Mouse (Mus musculus) layer of hippocampus, postnatal 14 days (tissue): ENCODE results near the gene Sucla2. TPM values are rescaled to one million over a fixed set of nuclear protein-coding genes. Genes with fewer than 3 reads are reported as not detected.
"Not testable (repeated sequence)": the region's sequence is repeated elsewhere in the genome, so short reads cannot be mapped to it uniquely, and the experiment has no call there.

Experiments
- DNase-seq, 2 experiments: peaks; one replicate each; pipeline ENCODE4 v3.0.0; 2021 to 2022; ENCODE audit warnings: low spot score in 2 of 2, mixed read lengths in 1 of 2
- total RNA-seq, 2 experiments: library from RNA; stranded (reverse); gene quantifications; 2 replicates each; pipeline ENCODE4 v1.2.3; 2021

The Sucla2 gene
- total RNA-seq, 2 experiments from 2014 or later, result 153 to 156 TPM

GRCm38 (mm10) chr14:73508630-73509395 lies 16.3 kb upstream of the Sucla2 start:
- no peak for DNase-seq

- DNase-seq, result peak; percentile 96 to 97
Observed at GRCm38 (mm10) chr14:73509765-73510423, 15.2 kb upstream of the Sucla2 start, which contains the start of gene Med4. TSS of gene Med4 (plus strand) at chr14:73510025.

DNA sequence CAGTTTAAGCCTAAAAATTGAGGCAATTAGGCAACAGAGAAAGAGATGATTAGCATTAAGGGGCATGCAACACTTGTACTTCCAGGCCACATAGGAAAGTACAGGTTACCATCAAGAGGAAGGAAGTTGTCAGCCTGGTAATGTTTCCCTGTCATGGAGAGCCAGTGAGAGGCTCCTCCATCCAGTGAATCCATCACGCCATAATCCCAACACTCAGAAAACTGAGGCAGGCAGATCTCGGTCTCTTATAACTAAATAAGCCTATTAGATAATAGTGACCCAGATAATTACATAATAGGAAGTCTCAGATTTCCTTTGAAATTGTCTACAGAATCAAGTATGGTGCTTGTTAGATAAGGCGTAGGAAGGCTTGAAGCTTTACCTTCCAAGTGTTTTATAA lies 983 bp upstream of the Sucla2 start:
- DNase-seq, result no peak

- DNase-seq, result not testable (repeated sequence)
Observed at GRCm38 (mm10) chr14:73528661-73529060, 3.5 kb downstream of the Sucla2 start.

DNA sequence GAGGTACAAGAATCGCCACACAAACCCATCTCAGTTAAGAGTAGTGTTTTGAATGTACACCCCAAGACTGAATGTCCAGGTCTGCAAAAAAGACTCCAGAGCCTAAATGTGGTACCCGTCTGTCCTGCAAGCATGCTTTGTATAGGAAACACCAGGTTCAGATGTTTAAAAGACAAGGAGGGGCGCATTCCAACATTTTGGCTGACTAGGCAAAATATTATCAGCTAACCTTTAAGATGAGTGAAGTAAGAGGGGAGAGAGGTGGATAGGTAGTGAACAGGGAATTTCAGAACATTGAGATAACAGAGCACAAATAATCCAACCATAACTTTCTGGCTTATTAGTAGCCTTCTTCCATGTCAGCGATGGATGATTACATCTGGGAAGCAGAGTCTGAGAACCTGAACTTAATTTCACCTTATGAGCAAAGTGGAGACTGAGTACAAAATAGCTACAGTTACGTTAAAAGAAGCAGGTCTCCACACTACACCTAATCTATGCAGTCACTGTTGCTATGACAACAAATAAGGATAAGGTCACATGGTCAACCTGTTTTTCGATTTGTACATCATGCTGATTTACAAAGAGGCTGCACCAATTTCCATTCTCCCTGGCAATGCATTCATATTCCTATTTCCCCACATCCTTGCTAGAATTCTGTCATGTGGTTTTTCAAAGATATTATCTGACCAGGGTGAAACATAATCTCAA lies 8.8 kb downstream of the Sucla2 start:
- DNase-seq, result no peak

GRCm38 (mm10) chr14:73535641-73536040 lies 10.5 kb downstream of the Sucla2 start:
- no peak for DNase-seq

GRCm38 (mm10) chr14:73543781-73544180 lies 18.7 kb downstream of the Sucla2 start:
- no peak for DNase-seq

GRCm38 (mm10) chr14:73547034-73547433 lies 21.9 kb downstream of the Sucla2 start:
- no peak for DNase-seq

DNA sequence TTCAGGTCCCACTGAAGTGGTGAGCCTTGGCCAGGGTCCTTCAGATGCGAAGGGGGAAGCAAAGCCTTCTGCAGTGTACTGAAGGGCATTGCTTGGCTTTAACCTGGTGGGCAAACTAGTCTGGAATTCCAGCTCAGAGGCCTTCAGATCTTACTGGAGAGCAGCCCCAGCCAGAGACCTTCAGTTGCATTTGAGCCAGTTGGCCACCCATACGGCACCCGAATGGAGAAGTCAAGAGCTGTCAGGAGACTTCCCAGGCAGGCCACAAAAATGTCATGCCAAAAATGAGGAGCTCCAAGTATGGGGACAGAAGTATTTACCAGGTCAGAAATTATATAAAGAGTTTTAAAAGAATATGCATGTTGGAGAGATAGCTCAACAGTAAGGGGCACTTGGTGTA lies 22.9 kb downstream of the Sucla2 start, which contains the start of gene Nudt15:
Nudt15 (minus strand) TSS at position 192 of the 400 bp plus-strand sequence.
- DNase-seq, result no peak

GRCm38 (mm10) chr14:73550291-73550690 lies 25.2 kb downstream of the Sucla2 start:
- DNase-seq, result no peak

- DNase-seq, result peak in 1 of 2 experiments; percentile 7
Observed at GRCm38 (mm10) chr14:73550732-73551131, 25.6 kb downstream of the Sucla2 start.

DNA sequence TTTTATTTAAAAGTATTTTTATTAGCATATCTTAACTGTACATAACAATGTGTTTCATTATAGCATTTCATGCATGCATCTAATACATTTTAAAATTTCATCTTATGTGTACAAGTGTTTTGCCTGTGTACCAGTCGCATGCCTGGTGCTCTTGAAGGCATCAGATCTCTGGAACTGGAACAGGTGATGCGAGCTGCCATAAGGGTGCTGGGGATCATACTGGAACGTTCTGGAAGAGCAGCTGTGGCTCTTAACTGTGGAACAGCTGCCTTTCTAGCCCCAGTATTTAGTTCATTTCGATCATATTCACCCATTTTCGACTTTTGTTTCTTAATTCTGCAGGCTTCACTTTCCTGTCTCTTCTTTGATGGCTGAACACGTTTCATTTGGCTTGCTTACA lies 26.0 kb downstream of the Sucla2 start:
- no peak for DNase-seq

DNA sequence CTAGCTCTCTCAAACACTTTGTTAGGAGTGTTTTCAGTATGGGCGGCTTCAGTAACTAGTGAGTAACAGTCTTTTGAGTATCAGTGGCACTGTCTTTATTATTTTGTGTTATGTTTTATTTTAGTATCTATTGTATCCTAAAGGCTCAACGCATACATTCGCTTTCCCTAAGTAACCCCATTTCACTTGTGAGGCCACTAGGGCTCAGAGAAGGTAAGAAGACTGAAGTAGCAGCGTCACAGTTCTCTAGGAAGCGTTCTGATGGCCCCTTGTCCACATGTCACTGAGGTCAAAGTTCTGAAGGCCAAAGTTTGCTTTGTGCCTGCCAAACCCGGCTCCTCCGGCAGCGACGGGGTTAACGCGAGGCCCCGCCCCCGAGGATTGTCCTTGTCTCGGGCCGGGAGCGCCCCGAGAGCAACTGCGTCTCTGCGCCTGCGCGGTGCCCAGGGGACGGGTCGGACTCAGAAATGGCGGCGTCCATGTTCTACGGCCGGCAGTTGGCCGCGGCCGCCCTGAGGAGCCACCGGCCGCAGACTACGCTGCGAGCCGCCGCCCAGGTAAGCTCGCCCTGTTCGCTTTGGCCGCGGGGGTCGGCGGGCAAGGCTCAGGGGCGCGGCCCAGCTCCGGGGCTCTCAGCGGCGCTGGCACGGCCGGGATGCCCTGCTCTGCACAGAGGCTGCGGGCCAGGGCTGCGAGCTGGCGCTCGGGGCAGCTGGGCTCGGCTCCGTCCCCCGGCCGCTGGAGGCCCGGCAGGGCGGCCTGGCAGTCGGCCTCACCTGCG lies 27.4 kb downstream of the Sucla2 start:
- peak; percentile 92 to 94 for DNase-seq

DNA sequence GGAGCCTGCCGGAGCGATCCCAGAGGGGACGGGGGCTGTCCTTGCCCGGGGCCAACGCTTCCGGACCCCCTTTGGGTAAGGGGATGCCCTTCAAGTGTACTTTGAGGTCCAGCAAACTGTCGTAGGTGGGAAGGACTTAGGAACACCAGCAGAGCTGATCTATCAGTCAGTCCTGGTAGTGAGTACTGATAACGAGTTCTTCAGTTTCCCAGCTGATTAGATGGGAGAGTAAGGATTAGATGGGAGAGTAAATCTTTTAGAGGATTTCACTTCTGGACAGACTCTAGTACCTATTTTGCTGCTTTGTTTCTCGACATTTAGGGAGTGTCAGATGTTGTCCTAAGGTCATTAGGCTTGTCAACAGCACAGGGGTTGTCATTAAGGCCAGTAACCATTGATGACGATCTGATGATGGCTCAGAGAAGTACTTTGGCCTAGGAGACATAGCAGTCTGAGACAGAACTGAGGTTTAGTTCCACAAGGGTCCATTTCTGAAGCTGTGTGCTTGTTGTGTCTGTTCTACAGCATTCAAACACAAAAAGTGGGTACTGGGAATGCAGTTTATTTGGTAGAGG lies 28.1 kb downstream of the Sucla2 start:
- no peak for DNase-seq

- DNase-seq, result not testable (repeated sequence)
Observed at GRCm38 (mm10) chr14:73569831-73570230, 44.7 kb downstream of the Sucla2 start.

GRCm38 (mm10) chr14:73571143-73571542 lies 46.0 kb downstream of the Sucla2 start:
- DNase-seq, result no peak

DNA sequence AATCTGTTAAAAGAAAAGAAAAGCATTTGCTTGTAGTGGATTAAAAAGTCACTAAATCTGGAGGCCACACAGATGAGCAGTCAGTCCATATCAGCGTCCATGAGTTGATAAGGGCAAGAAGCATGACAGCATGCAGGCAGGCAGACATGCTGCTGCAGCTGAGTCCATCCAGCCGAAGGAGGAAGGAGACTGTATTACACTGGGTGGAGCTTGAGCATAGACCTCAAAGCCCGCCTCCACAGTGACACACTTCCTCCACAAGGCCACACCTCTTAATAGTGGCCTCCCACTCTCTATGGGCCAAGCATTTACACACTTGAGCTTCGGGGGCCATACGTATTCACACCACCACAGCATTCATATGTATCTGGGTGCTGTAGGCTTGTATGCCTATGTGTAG lies 48.9 kb downstream of the Sucla2 start:
- no peak for DNase-seq

GRCm38 (mm10) chr14:73576336-73576735 lies 51.2 kb downstream of the Sucla2 start:
- no peak for DNase-seq

GRCm38 (mm10) chr14:73588080-73588479 lies 63.0 kb downstream of the Sucla2 start:
- no peak for DNase-seq

DNA sequence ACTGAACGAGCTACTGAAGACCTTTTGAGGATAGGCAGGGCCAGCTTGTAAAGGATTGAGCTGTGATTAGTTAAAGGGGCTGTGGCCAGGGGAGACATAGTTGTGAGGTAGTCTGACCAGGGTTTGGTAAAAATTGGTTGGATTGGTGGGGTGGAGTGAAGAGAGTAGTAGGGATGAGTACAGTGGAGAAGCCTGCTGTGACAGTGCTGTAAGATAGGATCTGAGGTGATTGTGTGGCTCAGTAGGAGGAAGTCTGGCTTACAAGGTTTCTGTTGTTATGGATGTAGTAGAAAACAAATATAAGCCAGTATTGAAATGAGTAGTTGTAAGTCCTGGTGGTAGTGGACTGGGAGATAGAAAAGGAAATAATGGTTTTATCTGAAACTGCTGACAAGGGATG lies 67.0 kb downstream of the Sucla2 start:
- no peak for DNase-seq

GRCm38 (mm10) chr14:73599720-73600119 lies 74.6 kb downstream of the Sucla2 start:
- DNase-seq, result no peak
